Mouse (Mus musculus) neural tube, embryonic 11.5 days (tissue): ENCODE results near the gene Proca1. TPM values are rescaled to one million over a fixed set of nuclear protein-coding genes. Genes with fewer than 3 reads are reported as not detected.
A peak's percentile ranks its signal among the peaks of the same experiment; 100 is the strongest.

Experiments used
- ATAC-seq: fragments of 200-750 bp; cut with Nextera tagmentation; 2 replicates; pipeline ENCODE4 v1.8.0; 2017; ENCODE audit warnings: moderate number of reproducible peaks, mild to moderate bottlenecking, moderate TSS enrichment, moderate library complexity; ENCODE audit not compliant: insufficient read depth, low FRiP score, low TSS enrichment
- DNase-seq: peaks from one replicate; pipeline ENCODE4 v3.0.0-alpha.2; 2015; ENCODE audit warnings: low spot score
- H3K27ac ChIP-seq: fragments of 300-500 bp; sonication (generic); 2 replicates; pipeline ENCODE4 v1.5.1; 2014; ENCODE audit warnings: low read depth, mild to moderate bottlenecking, low read length
- H3K27me3 ChIP-seq: fragments of 300-500 bp; sonication (generic); 2 replicates; pipeline ENCODE4 v1.6.1; 2014; ENCODE audit warnings: mild to moderate bottlenecking, low read length, mixed read lengths; ENCODE audit not compliant: control insufficient read depth, insufficient read depth
- H3K36me3 ChIP-seq: fragments of 300-500 bp; sonication (generic); 2 replicates; pipeline ENCODE4 v1.6.1; 2014; ENCODE audit warnings: mild to moderate bottlenecking, low read length, moderate library complexity, mixed read lengths; ENCODE audit not compliant: control insufficient read depth, insufficient read depth
- H3K4me1 ChIP-seq: fragments of 300-500 bp; sonication (generic); 2 replicates; pipeline ENCODE4 v1.6.1; 2014; ENCODE audit warnings: low read length, mixed read lengths; ENCODE audit not compliant: control insufficient read depth, insufficient read depth
- H3K4me2 ChIP-seq: fragments of 300-500 bp; sonication (generic); 2 replicates; pipeline ENCODE4 v1.6.1; 2014; ENCODE audit warnings: low read depth, mild to moderate bottlenecking, moderate library complexity
- H3K4me3 ChIP-seq: fragments of 300-500 bp; sonication (generic); 2 replicates; pipeline ENCODE4 v1.5.1; 2014; ENCODE audit warnings: low read depth, low read length
- H3K9ac ChIP-seq: fragments of 300-500 bp; sonication (generic); 2 replicates; pipeline ENCODE4 v1.6.1; 2014; ENCODE audit warnings: mild to moderate bottlenecking, low read length
- H3K9me3 ChIP-seq: fragments of 300-500 bp; sonication (generic); 2 replicates; pipeline ENCODE4 v1.6.1; 2016; ENCODE audit warnings: low read length; ENCODE audit not compliant: control insufficient read depth
- WGBS: fragments of 180-500 bp; shearing (Covaris S2); extraction: QIAGEN DNeasy Blood & Tissue Kit; methylation state at CpG from one replicate; pipeline ENCODE4 v1.1.7; 2014; 5-methylcytosine and 5-hydroxymethylcytosine counted together
- microRNA-seq: library from miRNA; unstranded; fragments of <30 nt; microRNA quantifications from one replicate; pipeline ENCODE4, GENCODE M21; 2016
- polyA plus RNA-seq: library from polyadenylated mRNA; unstranded; fragments of >200 nt; fragmentation: Nextera tagmentation; extraction: Ambion mirVana; gene quantifications from 2 replicates; pipeline ENCODE4 v1.2.1, GENCODE M21; 2014

The Proca1 gene
- polyA plus RNA-seq, 1 experiment from 2014 or later, result 0.49 TPM

GRCm38 (mm10) chr11:78247012-78247348, 53.8 kb downstream of the Proca1 start:
- DNase-seq (no peak), ATAC-seq (no peak)
- H3K9me3 ChIP-seq, result no peaks in the 10 kb centered on the region
- H3K36me3 ChIP-seq, result peaks cover 3% of the 10 kb centered on the region; the same call in 1 of the 2 replicates
- H3K4me2 ChIP-seq, result no peak overlapping the region
- no peak overlapping the region for H3K27ac ChIP-seq
- no peaks in the 10 kb centered on the region for H3K27me3 ChIP-seq
- H3K4me1 ChIP-seq, result peaks cover 12% of the 10 kb centered on the region
- H3K9ac ChIP-seq, result no peak overlapping the region
- 53% methylated on average over 3 of the region's 3 CpGs for WGBS
- H3K4me3 ChIP-seq, result no peak overlapping the region

DNA sequence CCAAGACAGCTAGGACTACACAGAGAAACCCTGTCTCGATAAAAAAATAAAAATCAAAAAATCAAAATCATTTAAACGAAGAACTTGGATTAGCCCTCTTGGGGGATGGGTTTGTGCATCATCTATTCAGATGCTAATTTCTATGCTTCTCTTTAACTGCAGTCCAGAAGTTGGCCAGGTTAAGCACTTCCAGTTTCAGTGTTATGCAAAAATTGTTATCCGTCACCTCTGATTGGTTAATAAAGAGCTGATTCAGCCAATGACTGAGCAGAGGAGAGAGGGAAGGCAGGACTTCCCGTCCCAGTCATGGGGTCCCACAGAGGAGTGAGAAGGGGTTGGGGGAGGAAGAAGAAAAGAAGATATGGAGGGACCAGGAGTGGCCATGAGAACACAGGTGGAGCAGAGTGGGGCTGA, 54.5 kb downstream of the Proca1 start:
- 62% methylated on average over 4 of the region's 4 CpGs for WGBS
- H3K4me1 ChIP-seq, result peaks cover 12% of the 10 kb centered on the region
- no peak for DNase-seq
- no peak overlapping the region; the same call in 1 of the 2 replicates for H3K4me3 ChIP-seq
- H3K9me3 ChIP-seq, result no peaks in the 10 kb centered on the region
- H3K27me3 ChIP-seq, result no peaks in the 10 kb centered on the region
- H3K4me2 ChIP-seq, result 0 out of 2 replicates have a peak overlapping the region, but pooled peaks have one; percentile 7
- no peak overlapping the region for H3K27ac ChIP-seq
- ATAC-seq, result no peak; the same call in 1 of the 2 replicates
- no peak overlapping the region for H3K9ac ChIP-seq
- peaks cover 7% of the 10 kb centered on the region for H3K36me3 ChIP-seq

Small RNA genes lying within 50 kb of the gene (microRNA-seq; reads per million reads assigned to microRNA genes)
- gene Mir7653, result not detected

Other genes with a start within 250 kb of the Proca1 start
- 17.8 and 19.6 TPM in 2 replicates for gene Phf12, start 210.6 kb upstream of the Proca1 start, polyA plus RNA-seq
- 18.4 and 19.4 TPM in 2 replicates for gene Dhrs13, start 161.1 kb upstream of the Proca1 start, polyA plus RNA-seq
- 60.8 and 62.9 TPM in 2 replicates for gene Flot2, start 155.5 kb upstream of the Proca1 start, polyA plus RNA-seq
- 35.9 and 37.3 TPM in 2 replicates for gene Eral1, start 113.0 kb upstream of the Proca1 start, polyA plus RNA-seq
- 27.6 and 33.2 TPM in 2 replicates for gene Fam222b, start 98.7 kb upstream of the Proca1 start, polyA plus RNA-seq
- gene Traf4, start 27.8 kb upstream of the Proca1 start, polyA plus RNA-seq, result 109 and 124 TPM in 2 replicates
- gene Nek8, start 16.7 kb upstream of the Proca1 start, polyA plus RNA-seq, result 6.6 and 7.8 TPM in 2 replicates
- gene Tlcd1, start 16.7 kb upstream of the Proca1 start, polyA plus RNA-seq, result 9.1 and 9.9 TPM in 2 replicates
- gene Rpl23a, start 9.8 kb upstream of the Proca1 start, polyA plus RNA-seq, result 1,230 and 1,275 TPM in 2 replicates
- gene Rab34, start 5.0 kb upstream of the Proca1 start, polyA plus RNA-seq, result 75.3 and 82.7 TPM in 2 replicates
- gene Sdf2, start 52.4 kb downstream of the Proca1 start, polyA plus RNA-seq, result 60.1 and 62.5 TPM in 2 replicates
- gene Supt6, start 52.6 kb downstream of the Proca1 start, polyA plus RNA-seq, result 35.4 and 36.7 TPM in 2 replicates
- 68.2 and 68.9 TPM in 2 replicates for gene 2610507B11Rik, start 68.4 kb downstream of the Proca1 start, polyA plus RNA-seq
- 0.17 TPM in 1 of 2 replicates, not detected in the other for gene BC030499, start 97.4 kb downstream of the Proca1 start, polyA plus RNA-seq
- gene Spag5, start 108.1 kb downstream of the Proca1 start, polyA plus RNA-seq, result 48.0 and 52.7 TPM in 2 replicates
- gene Aldoc, start 129.6 kb downstream of the Proca1 start, polyA plus RNA-seq, result 3.0 and 4.0 TPM in 2 replicates
- gene Pigs, start 135.0 kb downstream of the Proca1 start, polyA plus RNA-seq, result 65.5 and 72.3 TPM in 2 replicates
- gene Unc119, start 150.1 kb downstream of the Proca1 start, polyA plus RNA-seq, result 69.3 and 74.6 TPM in 2 replicates
- gene Foxn1, start 193.2 kb downstream of the Proca1 start, polyA plus RNA-seq, result not detected in 2 replicates
- gene Slc13a2, start 228.8 kb downstream of the Proca1 start, polyA plus RNA-seq, result not detected in 2 replicates